Mouse (Mus musculus): ENCODE results near the gene Sec11a.

GRCm38 (mm10) chr7:80971419-80971818, 23.8 kb upstream of the Sec11a start:
- TF ChIP-seq CTCF (IDR thresholded peaks at IDR 0.05; ENCODE audit: low read depth) (no peak), EP300 (IDR thresholded peaks at IDR 0.05; ENCODE audit: low read depth) (no peak)

Measured in liver, embryonic 14.5 days (tissue).